Mouse (Mus musculus) myocyte (in vitro differentiated cells): Measurements from ENCODE around the gene Fam107b. TPM values are rescaled to one million over a fixed set of nuclear protein-coding genes. Genes with fewer than 3 reads are reported as not detected.

Source experiments
- H3K27me3 ChIP-seq: one replicate; pipeline ENCODE4 v1.6.1; 2011; ENCODE audit not compliant: control insufficient read depth, insufficient read depth, insufficient read length
- H3K36me3 ChIP-seq: one replicate; pipeline ENCODE4 v1.6.1; 2011; ENCODE audit not compliant: control insufficient read depth, insufficient read depth
- H3K4me2 ChIP-seq: one replicate; pipeline ENCODE4 v1.6.1; 2011; ENCODE audit warnings: low read depth, control low read depth
- H3K4me3 ChIP-seq: one replicate; pipeline ENCODE4 v1.5.1; 2011; ENCODE audit warnings: mild to moderate bottlenecking, control low read depth, moderate library complexity
- H3K79me2 ChIP-seq: one replicate; pipeline ENCODE4 v1.6.1; 2011; ENCODE audit not compliant: control insufficient read depth, insufficient read depth
- H3ac ChIP-seq: one replicate; pipeline ENCODE4 v1.6.1; 2011; ENCODE audit not compliant: control insufficient read depth, insufficient read length
- CEBPB ChIP-seq: IDR thresholded peaks from 2 replicates; pipeline ENCODE4 v1.6.1; 2011; ENCODE audit warnings: mild to moderate bottlenecking, moderate library complexity; ENCODE audit not compliant: poor library complexity, insufficient read depth, severe bottlenecking
- E2F4 ChIP-seq: IDR thresholded peaks from one replicate; pipeline ENCODE4 v1.6.1; 2011; ENCODE audit warnings: mild to moderate bottlenecking, control low read depth, moderate library complexity; ENCODE audit not compliant: insufficient read depth
- MAX ChIP-seq: IDR thresholded peaks from one replicate; pipeline ENCODE4 v1.6.1; 2011; ENCODE audit warnings: low read depth, mild to moderate bottlenecking, control low read depth
- MYOD1 ChIP-seq, 3 experiments: IDR thresholded peaks; one replicate each; pipeline ENCODE4 v1.6.1; 2011; ENCODE audit warnings: control low read depth in 2 of 3, low read depth in 2 of 3, mild to moderate bottlenecking in 2 of 3, moderate library complexity in 1 of 3; ENCODE audit not compliant: insufficient read length in 2 of 3, control insufficient read depth in 1 of 3
- MYOG ChIP-seq, 3 experiments: IDR thresholded peaks; one replicate each; pipeline ENCODE4 v1.6.1; 2011; ENCODE audit warnings: control low read depth in 2 of 3, low read depth in 2 of 3, mild to moderate bottlenecking in 2 of 3; ENCODE audit not compliant: insufficient read length in 2 of 3, control insufficient read depth in 1 of 3, insufficient read depth in 1 of 3
- POLR2A ChIP-seq: IDR thresholded peaks from one replicate; pipeline ENCODE4 v1.6.1; 2011; ENCODE audit warnings: low read depth, mild to moderate bottlenecking, control low read depth, moderate library complexity; ENCODE audit not compliant: insufficient read length
- POLR2AphosphoS2 ChIP-seq: IDR thresholded peaks from one replicate; pipeline ENCODE4 v1.6.1; 2011; ENCODE audit warnings: low read depth, control low read depth; ENCODE audit not compliant: insufficient read length
- REST ChIP-seq: IDR thresholded peaks from one replicate; pipeline ENCODE4 v1.6.1; 2011; ENCODE audit warnings: mild to moderate bottlenecking, control low read depth, moderate library complexity; ENCODE audit not compliant: insufficient read depth, insufficient read length
- SRF ChIP-seq: IDR thresholded peaks from one replicate; pipeline ENCODE4 v1.6.1; 2011; ENCODE audit warnings: low read depth; ENCODE audit not compliant: control insufficient read depth, insufficient read length
- TCF12 ChIP-seq: IDR thresholded peaks from one replicate; pipeline ENCODE4 v1.6.1; 2011; ENCODE audit warnings: mild to moderate bottlenecking, control low read depth; ENCODE audit not compliant: poor library complexity, insufficient read depth, severe bottlenecking
- TCF3 ChIP-seq: IDR thresholded peaks from one replicate; pipeline ENCODE4 v1.6.1; 2011; ENCODE audit warnings: low read depth, control low read depth; ENCODE audit not compliant: insufficient read length
- USF1 ChIP-seq: IDR thresholded peaks from one replicate; pipeline ENCODE4 v1.6.1; 2011; ENCODE audit warnings: low read depth, mild to moderate bottlenecking, control low read depth, moderate library complexity
- polyA plus RNA-seq: library from polyadenylated mRNA; unstranded; fragments of >200 nt; fragmentation: generic; extraction: Trizol; gene quantifications from one replicate; pipeline ENCODE4 v1.2.1, GENCODE M21; 2012; ENCODE audit warnings: missing spikeins

Fam107b gene
- polyA plus RNA-seq, 1 experiment = 10.0 TPM

DNA sequence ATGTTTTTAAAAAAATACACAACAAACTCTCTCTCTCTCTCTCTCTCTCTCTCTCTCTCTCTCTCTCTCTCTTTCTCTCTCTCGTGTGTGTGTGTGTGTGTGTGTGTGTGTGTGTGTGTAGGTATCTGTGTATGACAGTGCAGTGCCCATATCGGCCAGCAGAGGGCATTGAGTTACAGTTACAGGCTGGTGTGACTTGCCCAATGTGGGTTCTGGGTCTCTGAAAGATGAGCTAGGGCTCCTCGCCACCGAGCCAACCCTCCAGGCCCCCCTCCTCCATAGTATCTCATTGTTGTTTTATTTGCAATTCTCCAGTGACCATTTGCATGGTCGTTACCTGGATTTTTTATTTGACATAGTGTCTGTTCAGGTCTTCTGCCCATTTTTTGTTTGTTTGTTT lies 59.5 kb downstream of the Fam107b start:
- H3ac ChIP-seq = no peak overlapping the region
- no peak overlapping the region for H3K4me3 ChIP-seq
- no peaks in the 10 kb centered on the region for H3K36me3 ChIP-seq
- TF ChIP-seq MYOD1 (IDR thresholded peaks at IDR 0.05; ENCODE audit: control insufficient read depth in 1 of 3, insufficient read length in 2 of 3, low read depth in 2 of 3) (no peak), POLR2A (no peak), MYOG (IDR thresholded peaks at IDR 0.05; ENCODE audit: control insufficient read depth in 1 of 3, insufficient read depth in 1 of 3, insufficient read length in 2 of 3, low read depth in 2 of 3) (no peak)
- H3K79me2 ChIP-seq = no peaks in the 10 kb centered on the region
- no peak overlapping the region for H3K4me2 ChIP-seq
- no peaks in the 10 kb centered on the region for H3K27me3 ChIP-seq

DNA sequence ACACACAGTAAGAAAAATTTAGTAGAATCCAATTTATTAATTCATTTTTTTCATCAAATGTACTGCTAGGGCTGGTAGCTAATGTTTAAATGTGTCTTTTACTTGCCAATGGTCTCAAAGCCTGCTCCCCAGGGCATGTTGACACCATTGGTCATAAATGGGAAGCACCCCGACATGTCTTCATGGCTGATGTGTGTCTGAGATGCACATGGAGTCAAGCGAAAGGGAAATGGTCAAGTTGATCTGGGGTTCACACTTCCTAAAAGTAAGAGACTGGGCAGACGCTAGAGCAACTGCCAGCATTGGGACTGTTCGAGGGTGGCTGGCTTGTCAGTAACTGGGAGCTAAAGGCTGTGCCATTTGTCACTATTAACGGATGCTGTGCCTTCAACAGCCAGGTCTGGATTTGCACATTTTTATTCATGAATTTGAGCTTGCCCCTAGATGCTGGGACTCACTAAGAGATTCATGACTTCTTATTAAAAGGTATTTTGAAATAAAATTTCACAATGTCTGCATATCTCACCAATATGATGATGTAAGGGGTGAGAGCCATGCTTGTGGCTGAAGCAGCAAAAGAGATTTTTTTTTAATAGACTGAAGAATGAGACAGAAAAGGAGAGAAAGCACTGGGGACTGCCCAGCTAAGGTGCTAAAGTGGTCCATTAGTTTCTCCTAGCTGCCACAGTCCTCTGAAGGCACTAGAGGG lies 60.6 kb downstream of the Fam107b start:
- TF ChIP-seq MYOD1 (IDR thresholded peaks at IDR 0.05; ENCODE audit: control insufficient read depth in 1 of 3, insufficient read length in 2 of 3, low read depth in 2 of 3) = no peak
- TF ChIP-seq SRF = no peak
- TF ChIP-seq TCF12 = no peak
- no peak for TF ChIP-seq POLR2AphosphoS2
- TF ChIP-seq TCF3 = no peak
- no peak for TF ChIP-seq MYOG (IDR thresholded peaks at IDR 0.05; ENCODE audit: control insufficient read depth in 1 of 3, insufficient read depth in 1 of 3, insufficient read length in 2 of 3, low read depth in 2 of 3)
- no peak for TF ChIP-seq POLR2A
- TF ChIP-seq MAX = no peak
- no peak for TF ChIP-seq REST
- no peak for TF ChIP-seq CEBPB
- no peak for TF ChIP-seq USF1
- no peak for TF ChIP-seq E2F4
- no peak overlapping the region for H3K4me2 ChIP-seq
- no peak overlapping the region for H3K4me3 ChIP-seq
- no peak overlapping the region for H3ac ChIP-seq
- H3K79me2 ChIP-seq = no peaks in the 10 kb centered on the region
- no peaks in the 10 kb centered on the region for H3K27me3 ChIP-seq
- no peaks in the 10 kb centered on the region for H3K36me3 ChIP-seq

DNA sequence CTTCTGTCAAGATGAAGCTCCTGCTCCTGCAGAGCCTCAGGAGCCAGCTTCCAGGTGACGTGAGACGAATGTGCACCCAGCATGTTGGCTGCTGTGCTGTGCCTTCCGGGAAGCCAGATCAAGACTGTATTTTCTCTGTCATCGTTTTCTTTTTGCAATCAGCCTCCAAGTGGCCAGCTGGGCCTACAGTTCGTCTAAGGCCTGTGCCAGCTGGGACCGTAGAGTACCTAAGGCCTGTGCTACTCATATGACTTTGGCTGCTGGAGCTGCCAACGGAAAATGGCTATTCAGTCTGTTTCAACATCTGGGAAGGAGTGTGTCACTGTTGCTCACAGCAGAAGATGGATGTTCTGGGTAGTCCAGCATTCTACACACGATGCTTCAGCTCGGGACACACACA lies 62.8 kb downstream of the Fam107b start:
- Histone ChIP-seq H3K27me3 (no peaks in the 10 kb centered on the region), H3ac (no peak overlapping the region), H3K36me3 (no peaks in the 10 kb centered on the region), H3K4me2 (no peak overlapping the region), H3K4me3 (no peak overlapping the region), H3K79me2 (no peaks in the 10 kb centered on the region)
- no peak for TF ChIP-seq SRF
- no peak for TF ChIP-seq TCF3
- no peak for TF ChIP-seq POLR2AphosphoS2
- TF ChIP-seq MYOG (IDR thresholded peaks at IDR 0.05; ENCODE audit: control insufficient read depth in 1 of 3, insufficient read depth in 1 of 3, insufficient read length in 2 of 3, low read depth in 2 of 3) = no peak
- TF ChIP-seq USF1 = no peak
- TF ChIP-seq CEBPB = no peak
- no peak for TF ChIP-seq MYOD1 (IDR thresholded peaks at IDR 0.05; ENCODE audit: control insufficient read depth in 1 of 3, insufficient read length in 2 of 3, low read depth in 2 of 3)
- no peak for TF ChIP-seq TCF12
- no peak for TF ChIP-seq MAX
- no peak for TF ChIP-seq REST
- TF ChIP-seq E2F4 = no peak
- TF ChIP-seq POLR2A = no peak

DNA sequence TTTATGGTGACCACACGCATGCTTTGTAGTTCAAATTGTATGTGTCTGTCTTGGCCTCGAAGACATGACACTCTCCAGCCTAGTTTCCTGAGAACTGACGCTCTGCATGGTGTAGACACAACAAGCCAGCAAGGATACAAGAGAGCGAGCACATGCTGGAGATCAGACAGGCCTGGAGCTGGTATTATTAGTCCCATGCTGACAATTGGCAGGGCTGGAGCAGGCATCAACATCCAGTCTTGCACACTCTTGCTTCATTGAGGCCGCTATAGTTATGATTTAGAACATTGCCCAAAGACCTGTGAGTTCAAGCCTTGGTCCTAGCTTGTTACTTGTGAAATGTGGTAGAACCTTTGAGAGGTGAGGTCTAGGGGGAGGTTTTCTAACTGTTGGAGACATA lies 66.5 kb downstream of the Fam107b start:
- no peaks in the 10 kb centered on the region for H3K36me3 ChIP-seq
- no peak overlapping the region for H3K4me2 ChIP-seq
- H3ac ChIP-seq = no peak overlapping the region
- TF ChIP-seq MAX (no peak), CEBPB (no peak), MYOG (IDR thresholded peaks at IDR 0.05; ENCODE audit: control insufficient read depth in 1 of 3, insufficient read depth in 1 of 3, insufficient read length in 2 of 3, low read depth in 2 of 3) (no peak), E2F4 (no peak), TCF3 (no peak), TCF12 (no peak), USF1 (no peak), POLR2A (no peak), SRF (no peak), REST (no peak), POLR2AphosphoS2 (no peak), MYOD1 (IDR thresholded peaks at IDR 0.05; ENCODE audit: control insufficient read depth in 1 of 3, insufficient read length in 2 of 3, low read depth in 2 of 3) (no peak)
- H3K4me3 ChIP-seq = no peak overlapping the region
- no peaks in the 10 kb centered on the region for H3K79me2 ChIP-seq
- H3K27me3 ChIP-seq = no peaks in the 10 kb centered on the region
